Mouse (Mus musculus) bone marrow, adult 2 months (tissue): ENCODE measurements at regions not wholly inside any gene's neighbourhood (a gene's known extent, or its start where the extent isn't known, plus 50 kb on each side); places are given as distances from the start of the nearest gene placed in this dataset.
"Not testable (repeated sequence)": the region's sequence is repeated elsewhere in the genome, so short reads cannot be mapped to it uniquely, and the experiment has no call there.

Source experiments
- H3K27ac ChIP-seq: fragments of 200-500 bp; 2 replicates; pipeline ENCODE4 v1.5.1; 2012; ENCODE audit warnings: low read depth, mild to moderate bottlenecking, control low read depth, inconsistent platforms, low read length; ENCODE audit not compliant: control insufficient read depth, poor library complexity, insufficient read depth
- H3K4me1 ChIP-seq: fragments of 200-500 bp; 2 replicates; pipeline ENCODE4 v1.6.1; 2011; ENCODE audit warnings: low read length; ENCODE audit not compliant: control insufficient read depth, insufficient read depth
- H3K4me3 ChIP-seq: fragments of 200-500 bp; replicated peaks from 2 replicates; pipeline ENCODE3; 2011; ENCODE audit warnings: mild to moderate bottlenecking, low read depth, low read length, control low read depth; ENCODE audit not compliant: control insufficient read depth
- CTCF ChIP-seq: fragments of 200-500 bp; IDR thresholded peaks from 2 replicates; pipeline ENCODE4 v1.5.1; 2011; ENCODE audit warnings: low read length, control low read depth; ENCODE audit not compliant: control insufficient read depth, insufficient read depth
- POLR2A ChIP-seq: fragments of 200-500 bp; IDR thresholded peaks from 2 replicates; pipeline ENCODE4 v1.6.1; 2011; ENCODE audit warnings: low read depth, mild to moderate bottlenecking, control low read depth, low read length, borderline replicate concordance; ENCODE audit not compliant: control insufficient read depth
- WGBS: fragments of 180-500 bp; shearing (Covaris S2); methylation state at CpG from one replicate; pipeline ENCODE4 v1.1.7; 2018; 5-methylcytosine and 5-hydroxymethylcytosine counted together

GRCm38 (mm10) chr16:93333654-93334053, 270.2 kb downstream of the Setd4 start:
- H3K27ac ChIP-seq = no peak overlapping the region
- H3K4me3 ChIP-seq = no peak overlapping the region
- no peaks in the 10 kb centered on the region for H3K4me1 ChIP-seq
- 83% methylated on average over 6 of the region's 6 CpGs for WGBS
- TF ChIP-seq POLR2A (no peak), CTCF (no peak)

- WGBS = 51% methylated on average over 13 of the region's 13 CpGs
- H3K4me1 ChIP-seq = no peaks in the 10 kb centered on the region
- no peak for TF ChIP-seq CTCF
- TF ChIP-seq POLR2A = no peak
- no peak overlapping the region for H3K4me3 ChIP-seq
- no peak overlapping the region for H3K27ac ChIP-seq
Observed at GRCm38 (mm10) chr16:93328680-93329395, 275.0 kb downstream of the Setd4 start.

- WGBS = 78% methylated on average over 5 of the region's 5 CpGs
- TF ChIP-seq CTCF (no peak), POLR2A (no peak)
Observed at GRCm38 (mm10) chr16:93324911-93325310, 279.0 kb downstream of the Setd4 start.

GRCm38 (mm10) chr16:93323172-93323571, 280.7 kb downstream of the Setd4 start:
- no peak overlapping the region for H3K4me3 ChIP-seq
- H3K27ac ChIP-seq = no peak overlapping the region
- 81% methylated on average over 5 of the region's 5 CpGs for WGBS
- TF ChIP-seq CTCF = no peak
- TF ChIP-seq POLR2A = no peak
- no peaks in the 10 kb centered on the region for H3K4me1 ChIP-seq

More at GRCm38 (mm10) chr16:93324911-93325310, 279.0 kb downstream of the Setd4 start:
- H3K4me3 ChIP-seq = no peak overlapping the region
- no peaks in the 10 kb centered on the region for H3K4me1 ChIP-seq
- no peak overlapping the region for H3K27ac ChIP-seq

GRCm38 (mm10) chr16:93319581-93319980, 284.3 kb downstream of the Setd4 start:
- Histone ChIP-seq H3K27ac (no peak overlapping the region), H3K4me1 (no peaks in the 10 kb centered on the region), H3K4me3 (no peak overlapping the region)
- 78% methylated on average over 5 of the region's 5 CpGs for WGBS
- TF ChIP-seq POLR2A = no peak
- no peak for TF ChIP-seq CTCF

- TF ChIP-seq POLR2A = no peak
- no peak for TF ChIP-seq CTCF
- H3K27ac ChIP-seq = no peak overlapping the region
- 87% methylated on average over 12 of the region's 12 CpGs for WGBS
- H3K4me1 ChIP-seq = no peaks in the 10 kb centered on the region
- H3K4me3 ChIP-seq = no peak overlapping the region
Observed at GRCm38 (mm10) chr16:93311644-93312043, 292.2 kb downstream of the Setd4 start.

GRCm38 (mm10) chr16:93308666-93309360, 295.1 kb downstream of the Setd4 start:
- no peak overlapping the region for H3K27ac ChIP-seq
- no peak overlapping the region for H3K4me3 ChIP-seq
- no peaks in the 10 kb centered on the region for H3K4me1 ChIP-seq
- no peak for TF ChIP-seq CTCF
- no peak for TF ChIP-seq POLR2A
- 72% methylated on average over 2 of the region's 2 CpGs for WGBS

GRCm38 (mm10) chr16:93306951-93307350, 296.9 kb downstream of the Setd4 start:
- Histone ChIP-seq H3K27ac (no peak overlapping the region), H3K4me3 (no peak overlapping the region), H3K4me1 (no peaks in the 10 kb centered on the region)
- 89% methylated on average over 18 of the region's 18 CpGs for WGBS
- no peak for TF ChIP-seq POLR2A
- no peak for TF ChIP-seq CTCF

- WGBS = 68% methylated on average over 7 of the region's 7 CpGs
- H3K27ac ChIP-seq, H3K4me3 ChIP-seq, H3K4me1 ChIP-seq: not testable (repeated sequence)
Observed at GRCm38 (mm10) chr16:93306140-93306539, 297.7 kb downstream of the Setd4 start.
